Mouse (Mus musculus) spleen, postnatal 14 days (tissue): Measurements from ENCODE around the gene Zc3h10.
"Not testable (repeated sequence)": the region's sequence is repeated elsewhere in the genome, so short reads cannot be mapped to it uniquely, and the experiment has no call there.

ENCODE experiments used
- DNase-seq, 2 experiments: peaks; one replicate each; pipeline ENCODE4 v3.0.0; 2021 to 2022; ENCODE audit warnings: low spot score in 2 of 2

Gene Zc3h10

DNA sequence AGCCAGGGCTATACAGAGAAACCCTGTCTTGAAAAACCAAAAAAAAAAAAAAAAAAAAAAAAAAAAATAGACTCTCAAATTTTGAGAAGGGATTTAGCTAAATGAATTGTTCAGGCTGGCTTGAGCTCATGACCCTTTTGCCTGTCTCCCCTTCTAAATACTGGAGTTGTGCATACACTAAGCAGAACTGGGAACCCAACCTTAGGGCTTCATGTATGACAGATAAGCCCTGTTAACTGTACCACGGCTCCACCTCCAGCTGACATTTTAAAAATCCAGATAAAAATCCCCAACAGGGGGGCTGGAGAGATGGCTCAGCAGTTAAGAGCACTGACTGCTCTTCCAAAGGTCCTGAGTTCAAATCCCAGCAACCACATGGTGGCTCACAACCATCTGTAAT lies 8.0 kb upstream of the Zc3h10 start:
- not testable (repeated sequence) for DNase-seq

DNA sequence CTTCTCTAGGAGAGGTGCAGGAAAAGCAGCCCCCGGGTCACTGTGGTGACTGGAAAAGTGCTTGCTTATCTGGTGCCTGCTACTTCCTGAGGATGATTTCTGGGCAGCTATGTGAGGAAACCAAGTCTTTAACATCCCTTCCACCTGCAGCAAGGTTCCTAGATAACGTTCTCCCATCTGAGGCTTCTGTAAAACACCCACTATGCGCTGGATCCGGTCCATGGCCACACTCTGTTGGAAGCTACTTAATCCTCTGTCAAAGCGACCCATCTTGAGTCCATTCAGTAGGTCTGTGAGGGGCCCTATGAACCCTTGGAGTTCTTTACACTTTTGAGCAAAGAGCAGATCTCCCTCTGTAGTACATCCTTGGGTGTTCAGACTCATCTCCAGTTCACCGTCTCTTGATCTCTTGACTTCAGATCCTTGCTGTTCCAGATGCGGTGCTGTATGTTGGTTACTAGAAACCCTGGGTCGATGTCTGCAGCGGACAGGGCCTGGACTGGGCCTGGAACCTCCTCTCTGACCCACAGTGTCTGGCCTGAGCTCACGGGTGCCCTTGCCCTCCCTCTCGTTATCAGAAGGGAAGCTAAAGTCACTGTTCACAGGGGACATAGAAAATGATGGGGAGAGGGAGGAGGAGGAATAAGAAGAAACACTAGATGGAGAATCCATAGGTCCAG lies 2.7 kb upstream of the Zc3h10 start:
- not testable (repeated sequence) for DNase-seq

DNA sequence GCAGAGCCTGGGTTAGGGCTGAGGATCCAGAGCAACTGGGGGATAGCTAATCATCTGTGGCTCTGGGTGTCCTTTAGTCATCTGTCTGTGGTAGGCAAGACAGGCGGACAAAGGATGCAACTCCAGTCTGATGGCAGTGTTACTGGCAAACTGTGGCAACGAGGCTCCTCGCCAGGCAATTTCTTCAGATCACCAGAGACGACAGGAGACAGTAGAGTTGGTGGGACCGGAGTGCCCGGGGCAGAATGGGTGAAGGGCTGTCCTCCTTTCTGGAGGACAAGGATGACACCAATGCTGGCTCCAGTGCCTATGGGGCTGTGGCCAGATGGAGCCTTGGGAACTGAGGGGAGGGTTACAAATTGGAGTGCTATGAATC lies 2.1 kb upstream of the Zc3h10 start:
- DNase-seq, result not testable (repeated sequence)

DNA sequence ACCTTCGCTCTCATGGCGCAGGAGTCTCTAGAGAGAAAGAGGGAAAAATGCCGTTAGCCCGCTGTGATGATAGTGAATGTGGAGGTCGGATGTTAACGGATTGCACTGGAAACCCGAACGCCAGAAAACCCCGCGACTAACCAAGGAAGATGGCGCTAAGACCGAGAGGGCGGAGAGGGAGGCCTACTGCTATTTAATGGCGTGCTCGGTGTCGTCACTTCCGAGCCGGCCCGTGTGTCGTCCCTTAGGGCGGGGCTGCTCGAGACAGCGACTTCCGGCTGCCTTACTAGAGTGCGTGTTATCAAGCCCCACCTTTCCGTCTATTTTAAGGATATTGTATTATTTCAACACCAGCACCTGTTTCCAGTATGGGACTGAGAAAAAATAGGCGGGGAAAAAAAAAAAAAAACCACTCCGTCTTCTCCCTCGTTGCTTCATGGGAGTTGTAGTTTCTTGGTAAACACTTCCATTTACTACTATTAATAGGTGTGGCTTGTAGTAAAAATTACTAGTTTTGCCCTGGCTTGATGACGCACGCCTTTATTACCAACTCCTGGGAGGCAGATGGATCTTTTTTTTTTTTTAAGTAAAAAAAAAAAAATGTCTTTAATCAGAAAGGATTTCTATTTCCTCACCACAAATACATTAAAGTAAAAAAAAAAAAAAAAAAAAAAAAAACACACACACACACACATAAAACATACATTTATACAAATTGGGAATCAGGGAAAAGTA lies 1.5 kb upstream of the Zc3h10 start, which contains the start of gene Rpl41:
TSS of gene Rpl41 (minus strand) at position 359 of the 735 bp plus-strand sequence.
- peak; percentile 77 to 85 for DNase-seq

DNA sequence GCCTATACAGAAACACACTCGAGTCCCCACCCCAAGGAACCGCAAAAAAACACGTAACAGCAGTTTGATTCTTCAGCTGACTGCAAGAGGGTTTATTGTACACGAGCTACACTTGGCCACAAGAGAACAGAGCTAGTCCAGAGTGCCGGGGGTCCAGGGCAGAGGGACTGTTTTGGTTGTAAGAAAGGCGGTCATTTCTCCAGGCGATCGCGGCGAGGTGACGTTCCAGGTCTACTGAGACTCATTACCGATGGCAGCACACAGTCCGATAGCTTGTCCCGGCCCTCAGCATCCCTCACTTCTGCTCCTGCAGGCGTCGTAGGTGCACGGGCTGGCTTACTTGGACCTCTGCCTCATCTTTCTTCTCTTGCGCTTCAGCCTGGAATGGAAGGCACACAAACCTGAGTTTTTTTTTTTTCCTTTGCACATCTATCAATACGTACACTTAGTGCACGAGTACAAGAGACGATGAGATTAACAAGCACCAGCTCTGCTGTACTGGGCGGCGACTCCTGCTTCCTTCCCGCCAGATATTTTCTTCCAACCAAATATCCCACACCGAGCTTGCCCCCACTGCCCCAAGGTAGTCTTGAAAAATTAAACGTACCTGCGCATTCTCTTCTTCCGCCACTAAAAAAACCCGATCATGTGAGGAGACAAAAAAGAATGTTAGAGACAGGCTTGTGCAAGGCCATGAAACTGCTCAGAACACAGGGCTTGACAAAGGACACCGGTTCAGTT lies 647 bp upstream of the Zc3h10 start:
- DNase-seq, result not testable (repeated sequence)

DNA sequence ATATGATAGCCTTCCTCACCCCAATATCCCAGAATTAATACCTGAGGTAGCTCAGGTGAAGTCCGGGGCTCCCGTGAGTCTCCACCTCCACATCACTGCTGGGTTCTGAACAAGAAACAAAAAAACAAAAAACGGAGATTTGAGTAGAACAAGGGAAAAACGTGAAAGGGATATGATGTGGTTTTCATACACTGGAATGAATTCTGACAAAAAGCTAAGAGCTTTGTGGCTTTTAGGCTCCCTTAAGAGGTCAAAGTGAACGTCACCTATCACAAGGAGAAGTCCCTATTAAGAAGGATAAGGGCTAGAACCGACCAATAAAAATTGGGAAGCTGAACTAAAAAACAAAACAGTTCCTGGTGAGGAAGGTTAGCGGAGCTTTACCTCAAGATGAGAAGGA lies 787 bp downstream of the Zc3h10 start:
- no peak for DNase-seq

DNA sequence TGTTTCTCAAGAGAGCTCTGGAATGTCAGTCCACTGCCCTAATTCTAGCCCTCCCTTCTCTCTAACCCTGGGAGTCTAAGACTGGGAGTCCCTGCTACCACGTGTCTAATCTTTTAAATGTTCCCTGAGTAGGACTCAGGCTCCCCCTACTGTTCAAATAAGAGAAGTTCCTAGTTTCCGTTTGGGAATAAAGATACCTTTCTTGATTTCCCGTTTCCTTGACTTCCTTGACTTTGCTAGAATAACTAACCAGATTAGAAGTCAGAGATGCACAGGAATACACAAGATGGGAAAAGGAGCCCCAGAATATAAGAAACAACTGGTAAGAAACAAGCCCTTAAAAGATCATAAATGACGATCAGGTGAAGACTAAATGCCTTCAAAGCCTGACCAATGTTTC lies 1.2 kb downstream of the Zc3h10 start:
- no peak for DNase-seq

DNA sequence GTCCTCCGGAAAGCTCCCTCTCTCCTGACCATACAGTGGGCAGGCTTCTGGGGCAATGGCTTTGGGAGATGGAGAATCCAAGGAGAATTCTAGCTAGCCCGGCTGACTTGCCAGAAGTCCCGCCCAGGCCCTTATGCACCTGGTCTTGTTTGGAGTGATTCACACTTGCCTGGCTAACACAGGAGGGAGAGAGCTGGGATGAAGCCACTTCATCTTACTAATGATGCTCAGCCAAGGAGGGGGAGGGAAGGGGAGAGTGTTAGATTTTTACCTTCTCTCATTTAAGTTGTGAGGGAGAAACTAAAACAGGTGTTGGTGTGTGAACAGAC lies 2.0 kb downstream of the Zc3h10 start:
- DNase-seq, result no peak

DNA sequence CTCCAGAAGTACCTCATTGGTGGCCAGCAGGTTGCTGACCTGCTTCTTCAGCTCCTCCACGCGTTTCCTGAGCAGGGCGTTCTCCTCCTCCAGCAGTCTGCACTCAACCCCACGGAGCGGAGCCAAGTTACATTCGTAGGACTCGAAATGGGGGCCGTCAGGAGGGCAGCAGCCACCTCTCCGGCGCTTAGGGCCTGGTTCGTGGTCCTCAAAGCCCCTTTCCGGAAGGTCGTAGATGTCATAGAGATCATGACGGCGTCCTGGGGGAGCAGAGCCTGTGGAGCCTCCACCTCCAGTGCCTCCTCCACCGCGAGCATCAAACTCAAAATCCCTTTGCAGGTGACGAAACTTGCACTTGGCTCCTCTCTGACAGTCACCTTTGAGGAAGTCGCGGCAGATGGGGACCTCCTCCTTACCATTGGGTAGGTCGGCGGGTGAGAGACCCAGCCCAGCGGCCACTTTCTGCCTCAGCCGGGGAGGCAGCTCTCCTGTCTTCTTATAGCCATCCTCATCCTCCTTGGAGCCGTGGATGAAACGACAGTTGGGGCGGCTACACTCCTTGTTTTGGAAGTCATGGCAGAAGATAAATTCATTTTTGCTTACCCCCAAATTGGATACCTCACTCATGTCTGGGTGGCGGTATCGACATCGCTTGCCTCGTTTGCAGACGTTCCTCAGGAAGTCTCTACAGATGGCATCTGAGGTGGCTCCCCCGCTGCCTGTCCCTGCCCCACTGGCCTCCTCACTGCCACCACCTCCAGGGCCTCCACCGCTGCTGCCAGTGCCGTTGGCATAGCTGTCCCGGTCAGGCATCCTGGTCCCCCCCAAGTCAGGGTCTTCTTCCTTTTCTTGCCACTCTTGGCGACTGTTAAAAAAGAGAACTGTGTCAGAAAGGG lies 2.7 kb downstream of the Zc3h10 start:
- no peak for DNase-seq

DNA sequence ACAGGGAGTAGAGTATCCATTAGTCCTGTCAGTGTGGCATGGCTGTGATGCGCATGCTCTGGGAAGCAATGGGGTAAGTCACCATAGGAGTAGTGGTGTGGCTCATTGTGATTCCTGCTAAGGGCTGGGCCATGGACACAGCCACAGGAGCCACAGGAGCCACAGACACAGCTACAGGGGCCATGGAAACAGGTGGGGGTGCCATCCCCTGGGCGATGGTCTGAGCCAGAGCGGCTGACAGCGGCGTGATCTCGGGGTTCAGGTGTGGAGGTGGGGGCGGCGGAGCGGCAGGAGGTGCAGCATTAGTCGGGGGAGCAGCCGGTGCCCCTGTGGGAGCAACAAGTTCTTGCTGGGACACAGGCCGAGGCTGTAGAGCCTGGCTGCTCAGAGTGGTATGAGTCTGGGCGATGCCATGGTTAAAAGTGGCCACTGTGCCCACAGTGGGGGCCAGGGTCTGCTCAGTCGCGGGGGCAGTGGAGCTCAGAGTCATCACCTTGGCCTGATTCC lies 3.4 kb downstream of the Zc3h10 start:
- no peak for DNase-seq

DNA sequence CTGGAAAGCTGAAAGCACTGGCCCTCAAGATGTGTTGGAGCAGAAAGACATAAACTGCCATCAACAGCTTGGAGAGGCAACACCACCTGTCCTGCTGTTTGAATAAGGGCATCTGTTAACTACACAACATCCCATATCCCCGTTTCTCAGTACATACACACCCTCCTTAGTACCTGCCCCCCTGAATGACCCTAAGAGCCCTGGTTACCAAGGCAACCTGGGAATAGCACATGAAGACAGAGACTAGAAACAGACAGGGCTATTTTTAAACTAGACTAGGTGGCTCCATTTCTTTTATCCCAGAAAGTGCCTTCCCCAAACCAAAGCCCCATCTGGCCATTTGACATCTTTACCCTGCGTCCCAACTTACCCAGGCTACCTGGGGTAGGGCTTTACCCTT lies 4.5 kb downstream of the Zc3h10 start:
- no peak for DNase-seq

DNA sequence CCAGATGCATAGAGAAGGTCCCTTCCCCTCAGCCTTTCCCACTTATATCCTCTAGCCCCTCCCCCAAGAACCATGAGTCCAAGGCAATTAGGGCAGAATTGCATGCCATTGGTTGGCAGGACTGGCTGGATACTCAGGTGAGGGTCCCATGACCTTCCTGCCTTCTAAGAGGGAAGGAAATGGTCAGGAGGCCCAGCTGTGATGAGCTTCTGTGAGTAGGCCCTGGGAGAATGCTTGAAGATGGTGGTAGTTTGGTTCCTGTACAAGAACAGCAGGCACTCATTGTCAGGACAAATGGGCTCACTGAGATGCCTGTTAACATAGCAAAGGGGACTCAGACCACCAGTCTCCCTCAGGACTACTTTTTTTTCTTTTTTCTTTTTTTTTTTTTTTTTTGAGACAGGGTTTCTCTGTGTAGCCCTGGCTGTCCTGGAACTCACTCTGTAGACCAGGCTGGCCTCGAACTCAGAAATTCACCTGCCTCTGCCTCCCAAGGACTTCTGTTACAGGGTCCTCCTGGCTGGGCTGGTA lies 9.2 kb downstream of the Zc3h10 start:
- no peak for DNase-seq

DNA sequence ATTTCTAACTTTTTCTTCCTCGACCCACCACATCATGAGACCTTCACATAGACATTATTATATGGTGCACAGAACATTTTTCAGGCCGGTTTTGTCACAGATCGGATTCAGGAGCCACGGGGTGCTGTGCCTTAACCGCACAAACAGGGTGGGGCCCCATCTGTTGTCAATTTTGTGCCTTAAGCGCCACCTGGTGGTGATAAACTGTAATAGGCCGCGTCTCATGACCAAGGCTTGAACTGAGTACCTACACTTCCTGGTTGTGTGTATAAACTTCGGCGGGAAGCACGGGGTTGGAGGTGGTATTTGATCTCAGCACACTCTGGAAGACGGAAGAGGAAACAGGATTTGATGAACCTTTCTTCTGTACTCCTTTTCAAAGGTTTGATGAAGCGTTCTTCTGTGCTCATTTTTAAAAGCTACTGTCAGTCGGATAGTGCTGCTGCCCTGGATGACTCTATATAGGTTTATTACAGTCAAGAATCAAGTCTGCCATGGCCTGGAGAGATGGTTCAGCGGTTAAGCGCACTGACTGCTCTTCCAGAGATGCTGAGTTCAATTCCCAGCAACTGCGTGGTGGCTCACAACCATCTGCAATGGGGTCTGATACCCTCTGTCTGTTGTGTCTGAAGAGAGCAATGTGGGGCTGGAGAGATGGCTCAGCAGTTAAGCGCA lies 11.2 kb downstream of the Zc3h10 start:
- peak; percentile 83 to 89 for DNase-seq

DNA sequence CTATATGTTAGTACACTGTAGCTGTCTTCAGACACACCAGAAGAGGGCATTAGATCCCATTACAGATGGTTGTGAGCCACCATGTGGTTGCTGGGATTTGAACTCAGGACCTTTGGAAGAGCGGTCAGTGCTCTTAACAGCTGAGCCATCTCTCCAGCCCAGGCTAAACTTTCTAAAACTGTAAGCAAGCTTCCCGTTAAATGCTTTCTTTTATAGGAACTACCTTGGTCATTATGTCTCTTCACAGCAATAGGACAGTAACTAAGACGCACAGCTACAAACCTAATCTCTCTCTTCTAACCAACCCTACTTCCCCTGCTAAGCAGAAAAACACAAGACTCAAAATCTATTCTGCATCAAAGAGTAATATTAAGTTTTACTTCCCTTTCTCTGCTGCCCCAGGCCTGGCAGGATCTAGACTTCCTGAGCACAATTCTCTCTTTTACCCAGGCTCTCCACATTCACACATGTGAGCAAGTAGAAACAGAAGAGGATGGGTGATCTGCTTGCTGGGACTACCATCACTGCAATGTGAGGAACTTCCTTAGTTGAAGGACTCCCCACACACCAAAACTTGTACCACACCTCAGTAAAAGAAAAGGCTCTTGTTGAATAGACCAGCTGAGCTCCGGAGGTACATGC lies 11.8 kb downstream of the Zc3h10 start:
- no peak for DNase-seq

DNA sequence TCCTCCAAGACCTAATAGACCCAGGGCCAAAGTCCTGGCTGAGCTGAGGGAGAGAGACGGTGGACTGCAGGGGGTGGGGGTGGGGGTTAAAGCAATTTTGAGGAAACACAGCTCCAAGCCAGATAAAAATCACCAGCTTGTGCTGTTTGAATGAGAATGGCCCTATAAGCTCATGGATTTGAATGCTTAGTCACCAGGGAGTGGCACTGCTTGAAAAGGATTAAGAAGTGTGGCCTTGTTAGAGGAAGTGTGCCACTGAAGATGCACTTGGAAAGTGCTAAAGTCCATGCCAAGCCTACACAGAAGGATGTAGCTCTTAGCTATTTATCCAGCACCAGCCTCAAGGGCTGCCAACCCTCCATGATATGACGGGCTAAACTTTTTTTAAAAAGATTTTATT lies 12.4 kb downstream of the Zc3h10 start:
- no peak for DNase-seq

DNA sequence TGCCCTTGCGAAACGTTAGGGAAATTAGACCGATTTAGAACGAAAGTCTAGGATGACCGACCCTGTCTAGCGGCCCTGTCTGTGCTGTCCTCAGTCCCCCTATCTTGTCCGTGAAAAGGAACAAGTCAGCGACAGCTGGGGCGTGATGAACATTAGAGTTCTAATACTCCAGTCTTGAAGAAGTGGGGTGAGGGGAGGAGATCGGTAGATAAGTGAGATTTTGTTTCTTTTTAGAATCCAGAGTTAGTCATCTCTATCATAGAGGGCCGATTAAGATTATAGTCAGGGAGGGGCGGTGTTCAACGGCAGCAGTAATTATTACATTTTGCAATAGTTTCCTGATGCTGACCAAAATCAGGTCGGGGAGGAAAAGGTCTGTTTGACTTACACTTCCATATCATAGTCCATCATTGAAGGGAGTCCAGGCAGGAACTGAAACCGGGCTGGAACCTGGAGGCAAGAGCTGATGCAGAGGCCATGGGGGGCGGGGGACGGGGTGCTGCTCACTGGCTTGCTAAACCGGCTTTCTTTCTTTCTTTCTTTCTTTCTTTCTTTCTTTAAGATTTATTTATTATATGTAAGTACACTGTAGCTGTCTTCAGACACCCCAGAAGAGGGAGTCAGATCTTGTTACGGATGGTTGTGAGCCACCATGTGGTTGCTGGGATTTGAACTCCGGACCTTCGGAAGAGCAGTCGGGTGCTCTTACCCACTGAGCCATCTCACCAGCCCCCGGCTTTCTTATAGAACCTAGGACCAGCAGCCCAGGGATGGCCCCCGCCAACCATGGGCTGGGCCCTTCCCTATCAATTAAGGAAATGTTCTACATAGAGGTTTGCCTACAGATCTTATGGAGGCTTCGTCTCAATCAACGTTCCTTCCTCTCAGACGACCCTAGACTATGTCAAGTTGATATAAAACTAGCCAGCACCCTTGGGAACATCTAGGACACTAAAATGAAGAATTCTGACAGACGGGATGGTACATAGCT lies 20.9 kb downstream of the Zc3h10 start:
- no peak for DNase-seq

DNA sequence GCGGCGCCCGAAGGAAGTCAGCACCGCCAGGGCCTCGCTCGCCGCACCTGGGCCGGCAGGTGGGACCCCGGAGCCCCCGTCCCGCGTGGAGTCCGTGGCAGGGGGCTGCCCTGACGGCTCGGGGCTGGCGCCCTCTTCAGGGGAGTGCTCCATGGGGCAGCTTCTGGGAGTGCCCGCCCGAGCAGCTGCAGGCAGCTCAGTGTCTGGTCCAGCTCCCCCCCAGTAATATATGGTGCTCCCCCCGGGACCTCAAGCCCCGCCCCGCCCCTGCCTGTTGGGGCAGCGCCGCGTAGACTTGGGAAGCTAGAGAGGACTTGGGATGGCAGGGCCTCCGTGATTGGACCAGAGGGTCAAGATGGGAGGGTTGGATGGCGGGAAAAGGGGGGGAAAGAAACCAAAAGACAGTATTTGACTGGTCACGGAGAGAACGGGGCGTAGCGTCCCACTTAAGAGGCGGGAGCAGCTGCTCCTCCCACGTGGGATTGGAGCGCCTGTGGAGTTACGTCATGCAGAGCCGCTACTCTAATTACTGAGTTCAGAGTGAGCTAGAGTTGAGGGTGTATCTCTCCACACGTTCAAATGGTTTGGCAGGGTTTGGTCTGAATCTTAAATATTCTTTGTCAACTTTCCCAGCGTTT lies 21.8 kb downstream of the Zc3h10 start, which contains the start of gene Esyt1:
TSS of gene Esyt1 (minus strand) at position 201 of the 638 bp plus-strand sequence.
- DNase-seq, result peak; percentile 77 to 84
